Mouse (Mus musculus): ENCODE data around the gene Eipr1.
"Not testable (repeated sequence)": the region's sequence is repeated elsewhere in the genome, so short reads cannot be mapped to it uniquely, and the experiment has no call there.

Eipr1 gene

GRCm38 (mm10) chr12:28751508-28752263 lies at the start of gene Eipr1:
Eipr1 (plus strand) TSS chr12:28751803.
- peak; percentile 85 for DNase-seq

GRCm38 (mm10) chr12:28704381-28704780 lies 47.2 kb upstream of the Eipr1 start:
- no peak for DNase-seq

GRCm38 (mm10) chr12:28705204-28705603 lies 46.4 kb upstream of the Eipr1 start:
- DNase-seq: no peak

- DNase-seq: no peak
Measured at GRCm38 (mm10) chr12:28708154-28708553, 43.4 kb upstream of the Eipr1 start.

- DNase-seq: no peak
Measured at GRCm38 (mm10) chr12:28710566-28711185, 40.9 kb upstream of the Eipr1 start.

- no peak for DNase-seq
Measured at GRCm38 (mm10) chr12:28714822-28715632, 36.6 kb upstream of the Eipr1 start.

GRCm38 (mm10) chr12:28717066-28717465 lies 34.5 kb upstream of the Eipr1 start:
- DNase-seq: no peak

GRCm38 (mm10) chr12:28718106-28718505 lies 33.5 kb upstream of the Eipr1 start:
- DNase-seq: peak; percentile 16

- DNase-seq: no peak
Measured at GRCm38 (mm10) chr12:28724366-28724765, 27.2 kb upstream of the Eipr1 start.

- DNase-seq: no peak
Measured at GRCm38 (mm10) chr12:28726204-28726603, 25.4 kb upstream of the Eipr1 start.

- no peak for DNase-seq
Measured at GRCm38 (mm10) chr12:28727061-28727460, 24.5 kb upstream of the Eipr1 start.

GRCm38 (mm10) chr12:28732631-28733030 lies 19.0 kb upstream of the Eipr1 start:
- DNase-seq: no peak

- not testable (repeated sequence) for DNase-seq
Measured at GRCm38 (mm10) chr12:28733520-28734245, 17.9 kb upstream of the Eipr1 start.

- no peak for DNase-seq
Measured at GRCm38 (mm10) chr12:28734271-28734670, 17.3 kb upstream of the Eipr1 start.

- DNase-seq: no peak
Measured at GRCm38 (mm10) chr12:28735293-28735692, 16.3 kb upstream of the Eipr1 start.

- no peak for DNase-seq
Measured at GRCm38 (mm10) chr12:28743328-28743727, 8.3 kb upstream of the Eipr1 start.

GRCm38 (mm10) chr12:28750021-28750633 lies 1.5 kb upstream of the Eipr1 start, which contains the start of gene Trappc12:
Trappc12 (minus strand) TSS chr12:28750472.
- peak; percentile 87 for DNase-seq

- DNase-seq: no peak
Measured at GRCm38 (mm10) chr12:28750876-28751275, 727 bp upstream of the Eipr1 start.

- no peak for DNase-seq
Measured at GRCm38 (mm10) chr12:28756019-28756418, 4.4 kb downstream of the Eipr1 start.

- DNase-seq: no peak
Measured at GRCm38 (mm10) chr12:28769953-28770352, 18.4 kb downstream of the Eipr1 start.

- no peak for DNase-seq
Measured at GRCm38 (mm10) chr12:28773815-28774214, 22.2 kb downstream of the Eipr1 start.

GRCm38 (mm10) chr12:28775120-28775519 lies 23.5 kb downstream of the Eipr1 start:
- no peak for DNase-seq
